ENCODE assay signal across 20 mouse cellular contexts in the genomic region with DNA sequence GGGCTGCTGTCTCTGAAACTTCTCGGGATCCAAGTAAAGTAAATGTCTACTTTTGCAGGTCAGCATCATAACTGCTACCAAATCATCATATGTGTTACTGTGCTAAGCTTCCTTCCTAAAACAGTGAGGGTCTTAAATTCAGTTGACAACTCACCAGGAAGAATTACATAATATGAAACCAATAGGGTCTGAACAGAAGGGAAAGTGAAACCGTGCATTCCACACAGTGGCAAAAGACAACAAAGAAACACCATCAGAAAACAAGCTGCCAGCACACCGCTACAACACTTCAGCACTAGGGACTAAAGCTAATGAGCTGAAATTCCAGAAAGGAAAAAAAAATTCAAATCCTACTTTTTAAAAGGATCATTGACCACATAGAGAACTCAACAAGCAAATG.
"Had no signal": no experiment of that assay in that cellular context is flagged by ENCODE, and none has a peak within 500 bp of the region (broad histone marks: within the 10 kb centered on the region; RNA-seq: fewer than 3 reads in every experiment).

No protein-coding gene starts in this region.

- ATAC-seq: liver, postnatal 0 days; lung, postnatal 0 days; midbrain, embryonic 13.5 days; midbrain, embryonic 15.5 days had no signal

- H3K27ac ChIP-seq: liver, embryonic 15.5 days; lung, embryonic 15.5 days; midbrain, embryonic 13.5 days; midbrain, embryonic 15.5 days; neural tube, embryonic 13.5 days; neural tube, embryonic 15.5 days had no signal

- H3K4me3 ChIP-seq: liver, embryonic 15.5 days; lung, embryonic 15.5 days; megakaryocyte, embryonic 14.5 days; midbrain, embryonic 13.5 days; midbrain, embryonic 15.5 days; neural tube, embryonic 13.5 days; neural tube, embryonic 15.5 days had no signal

- H3K36me3 ChIP-seq: liver, embryonic 15.5 days; lung, embryonic 15.5 days; midbrain, embryonic 13.5 days; midbrain, embryonic 15.5 days; neural tube, embryonic 13.5 days; neural tube, embryonic 15.5 days had no signal

- DNase-seq: liver, postnatal 0 days; lung, adult 2 months; lung, postnatal 14 days; lung, postnatal 36 days; retina, postnatal 1 day; right cerebral cortex, adult 18-20 months; right cerebral cortex, postnatal 25 days; right cerebral cortex, postnatal 4 days; spleen, adult 18-20 months; thymus, adult 18-20 months; thymus, postnatal 14 days; thymus, postnatal 4 days had no signal

- H3K27me3 ChIP-seq: liver, embryonic 15.5 days; lung, embryonic 15.5 days; midbrain, embryonic 13.5 days; midbrain, embryonic 15.5 days; neural tube, embryonic 13.5 days; neural tube, embryonic 15.5 days had no signal

- H3K4me1 ChIP-seq: liver, embryonic 15.5 days; lung, embryonic 15.5 days; midbrain, embryonic 13.5 days; midbrain, embryonic 15.5 days; neural tube, embryonic 13.5 days; neural tube, embryonic 15.5 days had no signal
